Mouse (Mus musculus) C2C12 (cell line): Measurements from ENCODE around the gene Zfp119b.

ENCODE experiments used
- CEBPB ChIP-seq: IDR thresholded peaks from one replicate; pipeline ENCODE4 v1.6.1; 2011; ENCODE audit warnings: low read depth, mild to moderate bottlenecking, control low read depth, moderate library complexity
- CTCF ChIP-seq: IDR thresholded peaks from one replicate; pipeline ENCODE4 v1.5.1; 2011; ENCODE audit not compliant: control insufficient read depth, insufficient read depth, insufficient read length
- FOSL1 ChIP-seq: IDR thresholded peaks from one replicate; pipeline ENCODE4 v1.8.0; 2011; ENCODE audit warnings: mild to moderate bottlenecking, low read length; ENCODE audit not compliant: poor library complexity, insufficient read depth, severe bottlenecking
- MAX ChIP-seq: IDR thresholded peaks from one replicate; pipeline ENCODE4 v1.6.1; 2011; ENCODE audit warnings: mild to moderate bottlenecking, control low read depth
- MYOG ChIP-seq: IDR thresholded peaks from one replicate; pipeline ENCODE4 v1.6.1; 2011; ENCODE audit not compliant: control insufficient read depth, insufficient read length; ENCODE audit errors: extremely low read depth

DNA sequence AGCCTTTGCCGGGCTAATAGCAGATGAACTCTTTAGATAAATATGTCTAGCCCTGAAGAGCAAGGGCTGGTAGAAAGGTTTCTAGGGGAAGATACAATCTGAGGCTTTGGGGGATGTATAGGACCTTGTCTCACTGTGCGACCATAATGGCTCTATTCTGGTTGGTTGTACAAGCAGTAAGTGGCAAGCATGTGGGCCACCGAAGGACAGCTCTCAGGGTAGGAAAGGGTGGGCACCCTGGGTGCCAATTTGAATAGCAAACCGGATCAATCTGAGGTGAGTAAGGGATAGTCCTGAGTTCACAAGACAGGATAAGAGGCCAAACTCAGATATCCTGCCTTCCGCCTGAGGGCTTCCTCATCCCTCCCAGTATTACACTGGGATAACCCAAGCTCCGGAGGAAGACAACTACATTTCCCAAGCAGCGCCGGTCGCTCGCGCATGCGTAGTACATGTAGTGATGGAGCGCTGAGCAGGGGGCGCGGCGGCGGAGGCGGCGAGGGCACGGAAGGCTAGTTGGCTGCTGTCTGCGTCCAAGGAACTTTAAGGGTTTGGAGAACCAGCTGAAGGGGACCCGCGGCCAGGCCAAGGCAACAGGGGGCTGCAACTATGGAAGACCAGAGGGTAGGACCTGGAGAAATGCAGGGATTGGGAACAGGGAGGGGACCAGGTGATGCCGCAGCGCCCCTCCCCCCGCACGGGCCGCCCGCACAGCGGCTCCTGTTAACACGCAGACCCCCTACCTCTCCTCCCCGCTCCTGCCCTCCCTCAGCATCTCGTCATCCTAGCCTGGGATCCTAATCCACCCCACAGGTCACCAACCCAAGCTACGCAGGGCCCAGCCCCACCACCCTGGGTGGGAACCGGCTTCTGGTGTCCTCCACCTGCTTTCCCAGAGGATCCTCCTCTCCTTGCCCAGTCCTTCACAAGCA lies 37.0 kb upstream of the Zfp119b start, which contains the start of gene Fsd1:
- TF ChIP-seq MYOG (no peak), CTCF (no peak), CEBPB (no peak), MAX (no peak), FOSL1 (no peak)
